Mouse (Mus musculus): Measurements from ENCODE around the gene Gldc.

DNA sequence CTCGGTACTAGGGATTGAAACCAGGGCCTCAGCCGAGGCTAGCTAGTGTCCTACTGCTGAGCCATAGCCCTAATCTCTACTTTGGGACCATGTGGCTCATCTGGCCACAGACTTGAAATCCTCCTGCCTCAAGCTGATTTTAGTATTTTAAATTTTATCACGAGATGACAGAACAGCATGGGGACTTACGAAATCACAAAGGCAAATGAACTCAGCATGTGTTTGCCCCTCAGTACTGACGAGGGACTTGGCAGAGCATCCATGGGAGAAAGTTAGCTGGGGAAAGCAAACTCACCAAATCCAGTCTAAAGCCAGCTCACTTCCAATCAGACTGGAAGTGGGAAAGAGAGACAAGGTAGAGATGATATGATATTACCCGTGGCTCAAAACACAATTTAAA, 28.5 kb downstream of the Gldc start:
- TF ChIP-seq CTCF (IDR thresholded peaks at IDR 0.05; ENCODE audit: control insufficient read depth, insufficient read depth, insufficient read length) (no peak), FOSL1 (IDR thresholded peaks at IDR 0.05; ENCODE audit: insufficient read depth, low read length, poor library complexity, severe bottlenecking) (no peak), USF1 (IDR thresholded peaks at IDR 0.05; ENCODE audit: low read depth) (no peak), MYOG (IDR thresholded peaks at IDR 0.05; ENCODE audit: control insufficient read depth, extremely low read depth, insufficient read length) (no peak), MYOD1 (IDR thresholded peaks at IDR 0.05; ENCODE audit: control insufficient read depth, insufficient read length, low read depth) (no peak), CEBPB (IDR thresholded peaks at IDR 0.05; ENCODE audit: low read depth) (no peak), MAX (IDR thresholded peaks at IDR 0.05) (no peak)
